In genomic region chr7:19749389-19750216, GRCm38 (mm10) we compare ENCODE assay signal across 8 mouse cellular contexts. TPM values are rescaled to one million over a fixed set of nuclear protein-coding genes. Genes with fewer than 3 reads are reported as not detected.
DNase-seq lines count a peak whose midpoint lies in the region; ATAC-seq and TF ChIP-seq lines count a peak whose summit lies in the region.

No protein-coding gene starts in this region.

- H3K4me3 ChIP-seq in embryonic facial prominence, embryonic 13.5 days = peak overlapping the region; percentile 89
- H3K4me3 ChIP-seq in kidney, adult 2 months (ENCODE audit: insufficient read depth, low read depth, low read length) = peak overlapping the region; percentile 84
- H3K4me3 ChIP-seq in limb, embryonic 12.5 days (replicated peaks) = peak overlapping the region; percentile 79
- peak overlapping the region; percentile 95 for H3K4me3 ChIP-seq in midbrain, embryonic 15.5 days
- peak overlapping the region; percentile 43 for H3K4me3 ChIP-seq in spleen, adult 2 months (ENCODE audit: extremely low read depth, insufficient read depth, insufficient read length)

- H3K4me1 ChIP-seq in embryonic facial prominence, embryonic 13.5 days = peaks cover 37% of the 10 kb centered on the region
- peaks cover 8% of the 10 kb centered on the region; the same call in 1 of the 2 replicates for H3K4me1 ChIP-seq in kidney, adult 2 months (ENCODE audit: control insufficient read depth, insufficient read depth, low read length)
- H3K4me1 ChIP-seq in limb, embryonic 12.5 days (replicated peaks) = peaks cover 42% of the 10 kb centered on the region
- H3K4me1 ChIP-seq in midbrain, embryonic 15.5 days = peaks cover 38% of the 10 kb centered on the region
- no peaks in the 10 kb centered on the region; the same call in 1 of the 2 replicates for H3K4me1 ChIP-seq in spleen, adult 2 months (ENCODE audit: control insufficient read depth, insufficient read depth, insufficient read length)

- peak overlapping the region; percentile 93 for H3K9ac ChIP-seq in embryonic facial prominence, embryonic 13.5 days
- peak overlapping the region; percentile 85 for H3K9ac ChIP-seq in limb, embryonic 12.5 days (replicated peaks)
- H3K9ac ChIP-seq in midbrain, embryonic 15.5 days = peak overlapping the region; percentile 97

- H3K27me3 ChIP-seq in embryonic facial prominence, embryonic 13.5 days = no peaks in the 10 kb centered on the region
- H3K27me3 ChIP-seq in kidney, adult 2 months (replicated peaks; ENCODE audit: control insufficient read depth, insufficient read depth, low read length) = no peaks in the 10 kb centered on the region
- no peaks in the 10 kb centered on the region for H3K27me3 ChIP-seq in limb, embryonic 12.5 days
- H3K27me3 ChIP-seq in midbrain, embryonic 15.5 days (replicated peaks) = no peaks in the 10 kb centered on the region
- peaks cover 4% of the 10 kb centered on the region for H3K27me3 ChIP-seq in spleen, adult 2 months (ENCODE audit: control insufficient read depth, insufficient read depth, low read length)

- WGBS in embryonic facial prominence, embryonic 13.5 days = under 1% methylated on average over 44 of the region's 46 CpGs
- under 1% methylated on average over 46 of the region's 46 CpGs for whole genome bisulfite sequencing in kidney, adult 2 months
- under 1% methylated on average over 39 of the region's 46 CpGs for WGBS in limb, embryonic 12.5 days
- WGBS in midbrain, embryonic 15.5 days = under 1% methylated on average over 46 of the region's 46 CpGs
- 3% methylated on average over 45 of the region's 46 CpGs for WGBS in spleen, adult 2 months

- TF ChIP-seq CTCF in kidney, adult 2 months (conservative IDR thresholded peaks at IDR 0.05; ENCODE audit: insufficient read depth, insufficient read length, low read depth, low read length) = peak; percentile 93
- TF ChIP-seq CTCF in spleen, adult 2 months (IDR thresholded peaks at IDR 0.05; ENCODE audit: extremely low read depth, insufficient read depth, insufficient read length, insufficient replicate concordance) = peak; percentile 29; the same call in 1 of the 2 replicates

- peaks cover 8% of the 10 kb centered on the region for H3K36me3 ChIP-seq in embryonic facial prominence, embryonic 13.5 days
- H3K36me3 ChIP-seq in kidney, adult 2 months (ENCODE audit: control insufficient read depth, insufficient read depth, low read length) = no peaks in the 10 kb centered on the region
- H3K36me3 ChIP-seq in limb, embryonic 12.5 days = peaks cover 6% of the 10 kb centered on the region; the same call in 1 of the 2 replicates
- no peaks in the 10 kb centered on the region for H3K36me3 ChIP-seq in midbrain, embryonic 15.5 days (replicated peaks)
- H3K36me3 ChIP-seq in spleen, adult 2 months (ENCODE audit: control insufficient read depth, insufficient read depth, low read length) = no peaks in the 10 kb centered on the region

- no peaks in the 10 kb centered on the region for H3K9me3 ChIP-seq in embryonic facial prominence, embryonic 13.5 days
- H3K9me3 ChIP-seq in limb, embryonic 12.5 days = no peaks in the 10 kb centered on the region
- H3K9me3 ChIP-seq in midbrain, embryonic 15.5 days = no peaks in the 10 kb centered on the region

- peak overlapping the region; percentile 82 for H3K4me2 ChIP-seq in embryonic facial prominence, embryonic 13.5 days
- H3K4me2 ChIP-seq in limb, embryonic 12.5 days = peak overlapping the region; percentile 80
- H3K4me2 ChIP-seq in midbrain, embryonic 15.5 days = peak overlapping the region; percentile 83

- no peak for TF ChIP-seq POLR2A in kidney, adult 2 months (IDR thresholded peaks at IDR 0.05; ENCODE audit: low read depth, low read length)
- TF ChIP-seq POLR2A in spleen, adult 2 months (IDR thresholded peaks at IDR 0.05; ENCODE audit: low read depth, low read length) = no peak

- peak; percentile 93 for DNase-seq in 3134 (ENCODE audit: extremely low read depth, insufficient read length, low spot score)
- DNase-seq in adrenal gland, postnatal 36 days = peak; percentile 98 to 99
- DNase-seq in heart, adult 18-20 months = peak; percentile 98
- DNase-seq in kidney, adult 2 months = peak; percentile 100
- DNase-seq in spleen, adult 2 months (ENCODE audit: low read depth in 1 of 2, low spot score in 2 of 2) = peak; percentile 33 to 53

- peak; percentile 93 for ATAC-seq in embryonic facial prominence, embryonic 13.5 days (ENCODE audit: insufficient number of reproducible peaks, insufficient read depth, low FRiP score, low TSS enrichment, low read depth)
- ATAC-seq in limb, embryonic 12.5 days (ENCODE audit: insufficient number of reproducible peaks, insufficient read depth, low FRiP score, low TSS enrichment, low read depth) = peak; percentile 93
- peak; percentile 95 for ATAC-seq in midbrain, embryonic 15.5 days (replicated peaks)

- peak overlapping the region; percentile 92 for H3K27ac ChIP-seq in embryonic facial prominence, embryonic 13.5 days
- H3K27ac ChIP-seq in kidney, adult 2 months (ENCODE audit: insufficient read depth, low read depth, low read length) = peak overlapping the region; percentile 76
- H3K27ac ChIP-seq in limb, embryonic 12.5 days = peak overlapping the region; percentile 88
- H3K27ac ChIP-seq in midbrain, embryonic 15.5 days = peak overlapping the region; percentile 87
- peak overlapping the region; percentile 45; the same call in 1 of the 2 replicates for H3K27ac ChIP-seq in spleen, adult 2 months (ENCODE audit: insufficient read depth, low read length)

RNA-seq across cellular contexts. Expression of gene Nectin2, which starts 0.7 kb away (rescaled TPM):
- 100 to 1,000 TPM in 1 of 2 experiments, 10 to 100 TPM in 1; 70.0 to 115 TPM for total RNA-seq in adrenal gland, postnatal 36 days (2021)
- polyA plus RNA-seq in embryonic facial prominence, embryonic 13.5 days (2015; fragmentation: Nextera tagmentation; extraction: Ambion mirVana) = 82.9 and 87.0 TPM in 2 replicates
- total RNA-seq in heart, adult 18-20 months (2021) = 10 to 100 TPM; 28.5 to 30.0 TPM
- polyA plus RNA-seq in kidney, adult 2 months (2012; rRNA removed) = 44.5 and 47.7 TPM in 2 replicates
- 65.0 and 74.9 TPM in 2 replicates for polyA plus RNA-seq in limb, embryonic 12.5 days (2016; fragmentation: Nextera tagmentation; extraction: Ambion mirVana)
- polyA plus RNA-seq in midbrain, embryonic 15.5 days (2015; fragmentation: Nextera tagmentation; extraction: Ambion mirVana) = 56.3 and 60.8 TPM in 2 replicates
- polyA plus RNA-seq in spleen, adult 2 months (2012; rRNA removed) = 23.3 and 24.4 TPM in 2 replicates

RNA-seq across cellular contexts. Expression of gene Bcam, which starts 21.2 kb away (rescaled TPM):
- 10 to 100 TPM; 43.5 to 53.8 TPM for total RNA-seq in adrenal gland, postnatal 36 days (2021)
- polyA plus RNA-seq in embryonic facial prominence, embryonic 13.5 days (2015; fragmentation: Nextera tagmentation; extraction: Ambion mirVana) = 98.1 and 116 TPM in 2 replicates
- 100 to 1,000 TPM; 192 to 199 TPM for total RNA-seq in heart, adult 18-20 months (2021)
- 237 and 272 TPM in 2 replicates for polyA plus RNA-seq in kidney, adult 2 months (2012; rRNA removed)
- 59.7 and 63.3 TPM in 2 replicates for polyA plus RNA-seq in limb, embryonic 12.5 days (2016; fragmentation: Nextera tagmentation; extraction: Ambion mirVana)
- 12.4 and 13.8 TPM in 2 replicates for polyA plus RNA-seq in midbrain, embryonic 15.5 days (2015; fragmentation: Nextera tagmentation; extraction: Ambion mirVana)
- polyA plus RNA-seq in spleen, adult 2 months (2012; rRNA removed) = 30.1 and 39.8 TPM in 2 replicates

RNA-seq across cellular contexts. Expression of gene Tomm40, which starts 34.4 kb away (rescaled TPM):
- 100 to 1,000 TPM; 124 to 135 TPM for total RNA-seq in adrenal gland, postnatal 36 days (2021)
- polyA plus RNA-seq in embryonic facial prominence, embryonic 13.5 days (2015; fragmentation: Nextera tagmentation; extraction: Ambion mirVana) = 112 and 139 TPM in 2 replicates
- total RNA-seq in heart, adult 18-20 months (2021) = 100 to 1,000 TPM in 1 of 2 experiments, 10 to 100 TPM in 1; 98.9 to 110 TPM
- polyA plus RNA-seq in kidney, adult 2 months (2012; rRNA removed) = 83.9 and 86.3 TPM in 2 replicates
- 166 and 174 TPM in 2 replicates for polyA plus RNA-seq in limb, embryonic 12.5 days (2016; fragmentation: Nextera tagmentation; extraction: Ambion mirVana)
- 139 and 156 TPM in 2 replicates for polyA plus RNA-seq in midbrain, embryonic 15.5 days (2015; fragmentation: Nextera tagmentation; extraction: Ambion mirVana)
- 51.1 and 66.8 TPM in 2 replicates for polyA plus RNA-seq in spleen, adult 2 months (2012; rRNA removed)

RNA-seq across cellular contexts. Expression of gene Cblc, which starts 47.0 kb away (rescaled TPM):
- total RNA-seq in adrenal gland, postnatal 36 days (2021) = not detected
- polyA plus RNA-seq in embryonic facial prominence, embryonic 13.5 days (2015; fragmentation: Nextera tagmentation; extraction: Ambion mirVana) = 8.1 and 10.4 TPM in 2 replicates
- under 1 TPM; 0.35 to 0.75 TPM for total RNA-seq in heart, adult 18-20 months (2021)
- polyA plus RNA-seq in kidney, adult 2 months (2012; rRNA removed) = 24.4 and 32.6 TPM in 2 replicates
- 2.8 and 3.1 TPM in 2 replicates for polyA plus RNA-seq in limb, embryonic 12.5 days (2016; fragmentation: Nextera tagmentation; extraction: Ambion mirVana)
- 0.40 and 0.57 TPM in 2 replicates for polyA plus RNA-seq in midbrain, embryonic 15.5 days (2015; fragmentation: Nextera tagmentation; extraction: Ambion mirVana)
- polyA plus RNA-seq in spleen, adult 2 months (2012; rRNA removed) = 1.4 TPM in 2 replicates

RNA-seq across cellular contexts. Expression of gene Apoe, which starts 50.6 kb away (rescaled TPM):
- total RNA-seq in adrenal gland, postnatal 36 days (2021) = 1,000 to 10,000 TPM in 1 of 2 experiments, 100 to 1,000 TPM in 1; 927 to 1,142 TPM
- polyA plus RNA-seq in embryonic facial prominence, embryonic 13.5 days (2015; fragmentation: Nextera tagmentation; extraction: Ambion mirVana) = 200 and 263 TPM in 2 replicates
- total RNA-seq in heart, adult 18-20 months (2021) = 100 to 1,000 TPM; 270 to 319 TPM
- 922 and 939 TPM in 2 replicates for polyA plus RNA-seq in kidney, adult 2 months (2012; rRNA removed)
- 114 and 131 TPM in 2 replicates for polyA plus RNA-seq in limb, embryonic 12.5 days (2016; fragmentation: Nextera tagmentation; extraction: Ambion mirVana)
- polyA plus RNA-seq in midbrain, embryonic 15.5 days (2015; fragmentation: Nextera tagmentation; extraction: Ambion mirVana) = 385 and 514 TPM in 2 replicates
- polyA plus RNA-seq in spleen, adult 2 months (2012; rRNA removed) = 1,613 and 1,762 TPM in 2 replicates

Comparison
In these comparisons a context has a peak if more than half of its experiments do, and no peak if none do; other contexts are left out.
1. Peak in every context shown above with its lines: DNase-seq, ATAC-seq, H3K4me3 ChIP-seq and H3K27ac ChIP-seq.
2. DNase-seq: peak in every context shown above with its lines; median percentile 100 in kidney, adult 2 months; 98 in adrenal gland, postnatal 36 days; 98 in heart, adult 18-20 months; 93 in 3134; 43 in spleen, adult 2 months.
3. H3K4me3 ChIP-seq: peak in every context shown above with its lines; median percentile 95 in midbrain, embryonic 15.5 days; 89 in embryonic facial prominence, embryonic 13.5 days; 84 in kidney, adult 2 months; 79 in limb, embryonic 12.5 days; 43 in spleen, adult 2 months.